Comparison of ENCODE assay signal across 9 mouse cellular contexts in the genomic region with DNA sequence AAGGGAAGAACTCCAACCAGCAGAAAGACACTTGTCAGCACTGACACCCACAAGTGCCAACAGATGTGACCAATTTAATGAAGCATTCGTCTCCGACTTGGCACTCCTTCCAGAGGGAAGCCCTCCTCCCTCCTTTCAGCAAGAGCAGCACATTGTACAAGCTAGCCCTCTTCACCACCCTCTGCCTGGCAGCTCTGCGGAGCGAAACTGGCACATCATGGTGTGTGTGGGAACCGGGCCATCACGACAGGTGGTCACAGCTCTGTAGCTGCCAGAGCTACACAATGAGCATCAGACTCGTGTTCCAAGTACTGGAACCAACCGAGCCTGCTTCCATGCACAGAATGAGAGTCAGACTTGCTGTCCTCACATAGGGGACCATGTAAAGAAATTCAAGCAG. TPM values are rescaled to one million over a fixed set of nuclear protein-coding genes. Genes with fewer than 3 reads are reported as not detected.
A peak's percentile ranks its signal among the peaks of the same experiment; 100 is the strongest.
DNase-seq lines count a peak whose midpoint lies in the region; ATAC-seq and TF ChIP-seq lines count a peak whose summit lies in the region.
"Had no signal": no experiment of that assay in that cellular context is flagged by ENCODE, and none has a peak within 500 bp of the region (broad histone marks: within the 10 kb centered on the region; RNA-seq: fewer than 3 reads in every experiment).

No protein-coding gene starts in this region.

- 72% methylated on average over 8 of the region's 8 CpGs for WGBS in kidney, postnatal 0 days

- no peak overlapping the region for H3K4me2 ChIP-seq in kidney, postnatal 0 days (ENCODE audit: low read length)
- H3K4me2 ChIP-seq: embryonic facial prominence, embryonic 13.5 days had no signal

- no peak for TF ChIP-seq CTCF in kidney, postnatal 0 days (IDR thresholded peaks at IDR 0.05; ENCODE audit: low read depth)

- no peak overlapping the region for H3K9ac ChIP-seq in kidney, postnatal 0 days (ENCODE audit: low read depth, low read length)
- H3K9ac ChIP-seq: embryonic facial prominence, embryonic 13.5 days had no signal

- H3K4me3 ChIP-seq in kidney, postnatal 0 days (replicated peaks; ENCODE audit: low read depth, low read length) = no peak overlapping the region
- H3K4me3 ChIP-seq: embryonic facial prominence, embryonic 13.5 days had no signal

- H3K27ac ChIP-seq in kidney, postnatal 0 days = no peak overlapping the region
- H3K27ac ChIP-seq: embryonic facial prominence, embryonic 13.5 days had no signal

- 0 out of 2 replicates have a peak, but pooled peaks cover 4% of the 10 kb centered on the region for H3K36me3 ChIP-seq in kidney, postnatal 0 days (ENCODE audit: insufficient read depth, low read length)

- ATAC-seq in kidney, postnatal 0 days (replicated peaks; ENCODE audit: low FRiP score, low read depth) = peak; percentile 58; the same call in 1 of the 2 replicates

- no peaks in the 10 kb centered on the region for H3K4me1 ChIP-seq in kidney, postnatal 0 days (replicated peaks; ENCODE audit: insufficient read depth, low read length)
- H3K4me1 ChIP-seq: embryonic facial prominence, embryonic 13.5 days had no signal

- DNase-seq in kidney, postnatal 0 days (ENCODE audit: low spot score) = no peak
- no peak for DNase-seq in kidney, postnatal 14 days
- DNase-seq in frontal cortex, postnatal 25 days (ENCODE audit: low spot score in 2 of 2) = peak; percentile 56 to 71
- peak; percentile 85 to 90 for DNase-seq in left cerebral cortex, adult 18-20 months (ENCODE audit: low spot score in 2 of 2)
- peak; percentile 82 to 87 for DNase-seq in right cerebral cortex, postnatal 36 days (ENCODE audit: low spot score in 2 of 2)
- DNase-seq in adrenal gland, adult 18-20 months (ENCODE audit: low spot score in 2 of 2) = no peak
- DNase-seq in urinary bladder, postnatal 14 days (ENCODE audit: low spot score) = no peak
- DNase-seq in T-cell, adult 2 months (ENCODE audit: low spot score) = no peak

- no peaks in the 10 kb centered on the region for H3K9me3 ChIP-seq in kidney, postnatal 0 days (replicated peaks; ENCODE audit: low read length)
- H3K9me3 ChIP-seq: embryonic facial prominence, embryonic 13.5 days had no signal

- no peaks in the 10 kb centered on the region for H3K27me3 ChIP-seq in kidney, postnatal 0 days (ENCODE audit: insufficient read depth, low read length)
- H3K27me3 ChIP-seq: embryonic facial prominence, embryonic 13.5 days had no signal

RNA-seq across cellular contexts. Expression of a gene that starts 25.9 kb away (rescaled TPM):
- polyA plus RNA-seq in kidney, postnatal 0 days (2015; fragmentation: Nextera tagmentation; extraction: Ambion mirVana) = 25.8 and 28.4 TPM in 2 replicates
- total RNA-seq in left cerebral cortex, adult 18-20 months (2021) = 10 to 100 TPM; 19.9 to 20.9 TPM
- 10 to 100 TPM; 16.2 to 17.4 TPM for total RNA-seq in adrenal gland, adult 18-20 months (2021)

RNA-seq across cellular contexts. Expression of a gene that starts 44.4 kb away (rescaled TPM):
- 41.1 and 43.9 TPM in 2 replicates for polyA plus RNA-seq in kidney, postnatal 0 days (2015; fragmentation: Nextera tagmentation; extraction: Ambion mirVana)
- total RNA-seq in left cerebral cortex, adult 18-20 months (2021) = 10 to 100 TPM; 36.7 to 40.9 TPM
- total RNA-seq in adrenal gland, adult 18-20 months (2021) = 10 to 100 TPM; 41.6 to 52.9 TPM

Comparison
In these comparisons a context has a peak if more than half of its experiments do, and no peak if none do; other contexts are left out.
1. DNase-seq: peak in frontal cortex, postnatal 25 days (2 of 2), left cerebral cortex, adult 18-20 months (2 of 2) and right cerebral cortex, postnatal 36 days (2 of 2); none in kidney, postnatal 0 days (single experiment), kidney, postnatal 14 days (single experiment), adrenal gland, adult 18-20 months (0 of 2), urinary bladder, postnatal 14 days (single experiment) and T-cell, adult 2 months (single experiment).